Mouse (Mus musculus): ENCODE measurements around the gene Atp8a1. TPM values are rescaled to one million over a fixed set of nuclear protein-coding genes. Genes with fewer than 3 reads are reported as not detected.

Atp8a1 gene
- polyA plus RNA-seq, 1 experiment from 2014 or later = 3.3 TPM

GRCm38 (mm10) chr5:67654572-67654971, 192.7 kb downstream of the Atp8a1 start:
- no peaks in the 10 kb centered on the region; the same call in 1 of the 2 replicates for H3K36me3 ChIP-seq (ENCODE audit: control insufficient read depth, insufficient read depth, low read length)
- no peak overlapping the region for H3K27ac ChIP-seq (replicated peaks)
- no peak for ATAC-seq (ENCODE audit: low FRiP score, low TSS enrichment)
- no peak overlapping the region for H3K9ac ChIP-seq (ENCODE audit: low read length)
- H3K4me3 ChIP-seq (ENCODE audit: low read depth, low read length) = no peak overlapping the region
- 85% methylated on average over 5 of the region's 5 CpGs for whole genome bisulfite sequencing
- H3K4me2 ChIP-seq (replicated peaks; ENCODE audit: low read depth) = no peak overlapping the region
- TF ChIP-seq EP300 (optimal IDR thresholded peaks at IDR 0.05) = no peak
- TF ChIP-seq CTCF (IDR thresholded peaks at IDR 0.05; ENCODE audit: low read depth) = no peak
- no peaks in the 10 kb centered on the region for H3K27me3 ChIP-seq (ENCODE audit: control insufficient read depth, insufficient read depth, low read length)
- DNase-seq (ENCODE audit: low spot score) = no peak
- no peaks in the 10 kb centered on the region for H3K9me3 ChIP-seq (ENCODE audit: control insufficient read depth, low read length)
- H3K4me1 ChIP-seq (replicated peaks; ENCODE audit: control insufficient read depth, insufficient read depth) = no peaks in the 10 kb centered on the region

- Histone ChIP-seq H3K27me3 (ENCODE audit: control insufficient read depth, insufficient read depth, low read length) (no peaks in the 10 kb centered on the region), H3K9me3 (ENCODE audit: control insufficient read depth, low read length) (no peaks in the 10 kb centered on the region), H3K4me1 (replicated peaks; ENCODE audit: control insufficient read depth, insufficient read depth) (no peaks in the 10 kb centered on the region), H3K36me3 (ENCODE audit: control insufficient read depth, insufficient read depth, low read length) (no peaks in the 10 kb centered on the region; the same call in 1 of the 2 replicates), H3K9ac (ENCODE audit: low read length) (no peak overlapping the region), H3K27ac (replicated peaks) (no peak overlapping the region), H3K4me2 (replicated peaks; ENCODE audit: low read depth) (no peak overlapping the region), H3K4me3 (ENCODE audit: low read depth, low read length) (no peak overlapping the region)
- DNase-seq (ENCODE audit: low spot score) (no peak), ATAC-seq (ENCODE audit: low FRiP score, low TSS enrichment) (no peak)
- WGBS = 90% methylated on average over 3 of the region's 3 CpGs
- no peak for TF ChIP-seq CTCF (IDR thresholded peaks at IDR 0.05; ENCODE audit: low read depth)
- no peak for TF ChIP-seq EP300 (optimal IDR thresholded peaks at IDR 0.05)
These were observed 193.7 kb downstream of the Atp8a1 start for GRCm38 (mm10) chr5:67653543-67653942.

- Histone ChIP-seq H3K9me3 (ENCODE audit: control insufficient read depth, low read length) (no peaks in the 10 kb centered on the region), H3K36me3 (ENCODE audit: control insufficient read depth, insufficient read depth, low read length) (no peaks in the 10 kb centered on the region; the same call in 1 of the 2 replicates), H3K4me2 (replicated peaks; ENCODE audit: low read depth) (no peak overlapping the region), H3K9ac (ENCODE audit: low read length) (no peak overlapping the region), H3K4me3 (ENCODE audit: low read depth, low read length) (no peak overlapping the region), H3K27me3 (ENCODE audit: control insufficient read depth, insufficient read depth, low read length) (no peaks in the 10 kb centered on the region), H3K4me1 (replicated peaks; ENCODE audit: control insufficient read depth, insufficient read depth) (no peaks in the 10 kb centered on the region), H3K27ac (replicated peaks) (no peak overlapping the region)
- WGBS = 39% methylated on average over 4 of the region's 4 CpGs
- DNase-seq (ENCODE audit: low spot score) (no peak), ATAC-seq (ENCODE audit: low FRiP score, low TSS enrichment) (no peak)
- TF ChIP-seq EP300 (optimal IDR thresholded peaks at IDR 0.05) (no peak), CTCF (IDR thresholded peaks at IDR 0.05; ENCODE audit: low read depth) (no peak)
These were observed 194.8 kb downstream of the Atp8a1 start for GRCm38 (mm10) chr5:67652468-67652867.

DNA sequence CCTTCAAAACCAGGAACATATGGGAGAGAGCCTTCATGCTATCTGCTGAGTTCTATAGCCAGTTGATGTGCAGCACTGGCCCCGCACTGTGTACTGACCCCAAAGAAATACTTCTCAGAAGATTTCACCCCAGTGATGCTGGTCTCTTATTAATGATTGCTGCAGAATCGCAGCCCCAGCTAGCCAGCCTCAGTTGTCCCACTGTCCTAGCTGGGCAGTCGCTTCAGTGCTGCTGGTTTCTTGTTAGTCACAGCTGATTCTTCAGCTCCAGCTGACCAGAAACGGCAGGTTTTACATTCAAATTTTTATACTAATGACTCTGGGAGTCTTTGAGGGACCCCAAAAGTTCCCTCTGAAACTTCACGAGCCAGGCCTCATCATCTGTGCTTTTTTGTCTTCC, 197.2 kb downstream of the Atp8a1 start:
- DNase-seq (ENCODE audit: low spot score) (no peak), ATAC-seq (ENCODE audit: low FRiP score, low TSS enrichment) (no peak)
- WGBS = 91% methylated on average over 5 of the region's 5 CpGs
- Histone ChIP-seq H3K9ac (ENCODE audit: low read length) (no peak overlapping the region), H3K27ac (replicated peaks) (no peak overlapping the region), H3K4me2 (replicated peaks; ENCODE audit: low read depth) (no peak overlapping the region), H3K36me3 (ENCODE audit: control insufficient read depth, insufficient read depth, low read length) (no peaks in the 10 kb centered on the region; the same call in 1 of the 2 replicates), H3K9me3 (ENCODE audit: control insufficient read depth, low read length) (no peaks in the 10 kb centered on the region), H3K4me3 (ENCODE audit: low read depth, low read length) (no peak overlapping the region), H3K4me1 (replicated peaks; ENCODE audit: control insufficient read depth, insufficient read depth) (no peaks in the 10 kb centered on the region), H3K27me3 (ENCODE audit: control insufficient read depth, insufficient read depth, low read length) (no peaks in the 10 kb centered on the region)
- TF ChIP-seq CTCF (IDR thresholded peaks at IDR 0.05; ENCODE audit: low read depth) (no peak), EP300 (optimal IDR thresholded peaks at IDR 0.05) (no peak)

GRCm38 (mm10) chr5:67649156-67649555, 198.1 kb downstream of the Atp8a1 start:
- 81% methylated on average over 4 of the region's 4 CpGs for WGBS
- TF ChIP-seq EP300 (optimal IDR thresholded peaks at IDR 0.05) = no peak
- TF ChIP-seq CTCF (IDR thresholded peaks at IDR 0.05; ENCODE audit: low read depth) = no peak
- H3K4me3 ChIP-seq (ENCODE audit: low read depth, low read length) = no peak overlapping the region

GRCm38 (mm10) chr5:67647568-67647967, 199.7 kb downstream of the Atp8a1 start:
- Histone ChIP-seq H3K9ac (ENCODE audit: low read length) (no peak overlapping the region), H3K4me1 (replicated peaks; ENCODE audit: control insufficient read depth, insufficient read depth) (no peaks in the 10 kb centered on the region), H3K27ac (replicated peaks) (no peak overlapping the region), H3K4me3 (ENCODE audit: low read depth, low read length) (no peak overlapping the region), H3K9me3 (ENCODE audit: control insufficient read depth, low read length) (no peaks in the 10 kb centered on the region), H3K27me3 (ENCODE audit: control insufficient read depth, insufficient read depth, low read length) (no peaks in the 10 kb centered on the region), H3K36me3 (ENCODE audit: control insufficient read depth, insufficient read depth, low read length) (no peaks in the 10 kb centered on the region), H3K4me2 (replicated peaks; ENCODE audit: low read depth) (no peak overlapping the region)
- DNase-seq (ENCODE audit: low spot score) (no peak), ATAC-seq (ENCODE audit: low FRiP score, low TSS enrichment) (no peak)
- no peak for TF ChIP-seq EP300 (optimal IDR thresholded peaks at IDR 0.05)
- peak; percentile 46 for TF ChIP-seq CTCF (IDR thresholded peaks at IDR 0.05; ENCODE audit: low read depth)
- WGBS = 85% methylated on average over 21 of the region's 21 CpGs

More at GRCm38 (mm10) chr5:67649156-67649555, 198.1 kb downstream of the Atp8a1 start:
- Histone ChIP-seq H3K36me3 (ENCODE audit: control insufficient read depth, insufficient read depth, low read length) (no peaks in the 10 kb centered on the region), H3K9me3 (ENCODE audit: control insufficient read depth, low read length) (no peaks in the 10 kb centered on the region), H3K4me1 (replicated peaks; ENCODE audit: control insufficient read depth, insufficient read depth) (no peaks in the 10 kb centered on the region), H3K27me3 (ENCODE audit: control insufficient read depth, insufficient read depth, low read length) (no peaks in the 10 kb centered on the region), H3K9ac (ENCODE audit: low read length) (no peak overlapping the region), H3K4me2 (replicated peaks; ENCODE audit: low read depth) (no peak overlapping the region), H3K27ac (replicated peaks) (no peak overlapping the region)
- ATAC-seq (ENCODE audit: low FRiP score, low TSS enrichment) = no peak
- DNase-seq (ENCODE audit: low spot score) = no peak
